Mouse (Mus musculus) ES-E14 (cell line): Measurements from ENCODE around the gene Srd5a1.

Experiments used
- ZC3H11A ChIP-seq: IDR thresholded peaks from 2 replicates; pipeline ENCODE4 v1.6.1; 2012; ENCODE audit warnings: low read depth, mild to moderate bottlenecking, inconsistent platforms, low read length, borderline replicate concordance
- ZNF384 ChIP-seq: IDR thresholded peaks from 2 replicates; pipeline ENCODE4 v1.6.1; 2012; ENCODE audit warnings: low read depth, low read length, inconsistent platforms

DNA sequence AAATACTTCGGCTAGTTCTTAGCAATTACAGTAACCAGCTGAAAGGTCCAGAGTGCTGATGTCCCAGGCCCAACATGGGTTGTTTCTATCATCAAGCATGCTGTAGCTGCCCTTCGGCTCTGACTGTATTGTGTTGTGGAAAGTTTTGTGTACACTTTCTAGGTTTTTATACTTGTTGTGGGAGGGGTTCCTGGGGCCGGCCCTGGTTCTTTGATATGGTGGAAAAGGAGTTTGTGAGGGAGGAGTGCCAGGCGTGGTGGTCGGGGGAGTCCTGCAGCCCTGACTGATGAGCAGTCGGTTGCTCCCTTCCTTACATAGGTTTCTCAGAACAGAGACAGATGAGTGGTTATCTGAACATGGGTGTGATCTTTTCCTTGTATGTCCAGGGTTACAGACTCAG is 25.6 kb upstream of the Srd5a1 start:
- TF ChIP-seq ZC3H11A: no peak
- TF ChIP-seq ZNF384: no peak
